Mouse (Mus musculus) forebrain, embryonic 14.5 days (tissue): ENCODE results near the gene Zfp341. TPM values are rescaled to one million over a fixed set of nuclear protein-coding genes. Genes with fewer than 3 reads are reported as not detected.

Experiments used
- ATAC-seq: fragments of 200-750 bp; cut with Nextera tagmentation; 2 replicates; pipeline ENCODE4 v1.8.0; 2017; ENCODE audit warnings: mild to moderate bottlenecking, moderate library complexity
- DNase-seq: peaks from one replicate; pipeline ENCODE4 v3.0.0-alpha.2; 2015; ENCODE audit warnings: low spot score
- H3K27ac ChIP-seq: fragments of 300-500 bp; sonication (generic); 2 replicates; pipeline ENCODE4 v1.5.1; 2014; ENCODE audit warnings: low read depth, mild to moderate bottlenecking, control low read depth, low read length, moderate library complexity
- H3K27me3 ChIP-seq: fragments of 300-500 bp; sonication (generic); replicated peaks from 2 replicates; pipeline ENCODE4 v1.6.1; 2014; ENCODE audit warnings: low read length, control low read depth, mixed read lengths; ENCODE audit not compliant: control insufficient read depth, insufficient read depth
- H3K36me3 ChIP-seq: fragments of 300-500 bp; sonication (generic); 2 replicates; pipeline ENCODE4 v1.6.1; 2014; ENCODE audit warnings: low read length, control low read depth; ENCODE audit not compliant: control insufficient read depth, insufficient read depth
- H3K4me1 ChIP-seq: fragments of 300-500 bp; sonication (generic); 2 replicates; pipeline ENCODE4 v1.6.1; 2014; ENCODE audit warnings: antibody characterized with exemption, low read length, control low read depth; ENCODE audit not compliant: control insufficient read depth, insufficient read depth
- H3K4me2 ChIP-seq: fragments of 300-500 bp; sonication (generic); 2 replicates; pipeline ENCODE4 v1.6.1; 2014; ENCODE audit warnings: mild to moderate bottlenecking, control low read depth, low read length
- H3K4me3 ChIP-seq: fragments of 300-500 bp; sonication (generic); 2 replicates; pipeline ENCODE4 v1.5.1; 2014; ENCODE audit warnings: low read depth, low read length, control low read depth
- H3K9ac ChIP-seq: fragments of 300-500 bp; sonication (generic); 2 replicates; pipeline ENCODE4 v1.6.1; 2014; ENCODE audit warnings: mild to moderate bottlenecking, low read length, control low read depth, moderate library complexity
- H3K9me3 ChIP-seq: fragments of 300-500 bp; sonication (generic); replicated peaks from 2 replicates; pipeline ENCODE4 v1.6.1; 2016; ENCODE audit warnings: low read length, control low read depth, mixed read lengths; ENCODE audit not compliant: control insufficient read depth
- WGBS: fragments of 180-500 bp; shearing (Covaris S2); extraction: QIAGEN DNeasy Blood & Tissue Kit; methylation state at CpG from one replicate; pipeline ENCODE4 v1.1.7; 2014; 5-methylcytosine and 5-hydroxymethylcytosine counted together
- polyA plus RNA-seq: library from polyadenylated mRNA; unstranded; fragments of >200 nt; fragmentation: Nextera tagmentation; extraction: Ambion mirVana; gene quantifications from 2 replicates; pipeline ENCODE4 v1.2.1, GENCODE M21; 2014

Zfp341 gene
- polyA plus RNA-seq, 1 experiment from 2014 or later, result 2.4 TPM

DNA sequence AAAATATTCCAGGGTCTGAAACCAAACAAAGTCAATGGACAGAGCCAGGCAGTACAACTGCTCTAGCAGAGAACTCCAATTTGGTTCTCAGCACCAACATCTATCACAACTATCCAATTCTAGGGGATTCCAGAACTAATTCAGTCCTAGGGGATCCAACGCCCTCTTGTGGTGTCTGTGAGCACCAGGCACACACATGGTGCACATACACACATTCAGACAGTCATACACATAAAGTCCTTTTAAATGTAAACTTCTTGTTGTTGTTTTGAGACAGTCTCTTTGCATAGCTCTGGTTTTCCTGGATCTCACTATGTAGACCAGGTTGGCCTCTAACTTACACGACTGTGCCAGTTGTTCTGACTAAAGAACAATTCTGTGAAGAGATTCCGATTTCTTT is 37.3 kb downstream of the Zfp341 start:
- H3K27ac ChIP-seq, result no peak overlapping the region
- no peaks in the 10 kb centered on the region for H3K4me1 ChIP-seq
- no peaks in the 10 kb centered on the region for H3K27me3 ChIP-seq
- no peaks in the 10 kb centered on the region for H3K9me3 ChIP-seq
- ATAC-seq, result no peak
- no peak overlapping the region for H3K9ac ChIP-seq
- H3K4me3 ChIP-seq, result no peak overlapping the region
- no peak for DNase-seq
- H3K4me2 ChIP-seq, result no peak overlapping the region
- 93% methylated on average over 3 of the region's 3 CpGs for WGBS
- H3K36me3 ChIP-seq, result peaks cover 11% of the 10 kb centered on the region; the same call in 1 of the 2 replicates

GRCm38 (mm10) chr2:154651363-154651762 is 38.3 kb downstream of the Zfp341 start, which contains the start of gene Chmp4b:
Gene Chmp4b (plus strand): TSS chr2:154651705.
- Histone ChIP-seq H3K4me1 (0 out of 2 replicates have a peak, but pooled peaks cover 3% of the 10 kb centered on the region), H3K27ac (no peak within 1 kb of the TSS), H3K9ac (no peak within 1 kb of the TSS), H3K4me2 (no peak within 1 kb of the TSS), H3K36me3 (0 out of 2 replicates have a peak, but pooled peaks cover 4% of the 10 kb centered on the region), H3K9me3 (no peaks in the 10 kb centered on the region), H3K4me3 (no peak within 1 kb of the TSS), H3K27me3 (no peaks in the 10 kb centered on the region)
- DNase-seq (no peak), ATAC-seq (no peak)
- WGBS, result 64% methylated on average over 8 of the region's 8 CpGs

DNA sequence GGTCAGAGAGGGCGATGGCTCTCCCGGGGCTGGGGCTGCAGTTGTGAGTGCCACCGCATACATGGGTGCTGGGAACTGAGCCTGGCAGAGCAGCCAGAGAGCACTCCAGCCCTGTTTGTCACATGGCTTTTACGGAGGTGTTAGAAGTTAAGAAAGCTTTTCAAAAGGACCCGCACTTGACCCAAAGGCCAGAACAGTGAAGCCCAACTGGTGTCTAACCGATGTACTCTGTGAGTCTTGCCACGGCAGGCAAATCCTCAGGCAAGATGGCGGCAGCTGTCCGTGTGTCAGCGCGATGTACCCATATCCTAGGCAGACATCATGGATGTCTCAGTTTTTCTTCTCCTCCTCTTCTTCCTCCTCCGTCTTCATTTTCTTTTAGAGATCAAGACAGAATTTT is 41.9 kb downstream of the Zfp341 start:
- H3K4me3 ChIP-seq, result no peak overlapping the region
- WGBS, result 95% methylated on average over 12 of the region's 12 CpGs
- no peak for ATAC-seq

GRCm38 (mm10) chr2:154655878-154656414 is 42.8 kb downstream of the Zfp341 start:
- H3K4me1 ChIP-seq, result peaks cover 19% of the 10 kb centered on the region
- 90% methylated on average over 2 of the region's 2 CpGs for WGBS
- peaks cover 7% of the 10 kb centered on the region; the same call in 1 of the 2 replicates for H3K36me3 ChIP-seq
- H3K27me3 ChIP-seq, result no peaks in the 10 kb centered on the region
- H3K27ac ChIP-seq, result no peak overlapping the region
- ATAC-seq, result no peak
- H3K4me3 ChIP-seq, result no peak overlapping the region; the same call in 1 of the 2 replicates
- H3K4me2 ChIP-seq, result peak overlapping the region; percentile 46; the same call in 1 of the 2 replicates
- H3K9me3 ChIP-seq, result no peaks in the 10 kb centered on the region
- peak overlapping the region; percentile 35; the same call in 1 of the 2 replicates for H3K9ac ChIP-seq
- DNase-seq, result no peak

More for the DNA sequence above, 41.9 kb downstream of the Zfp341 start:
- Histone ChIP-seq H3K9ac (no peak overlapping the region), H3K27ac (no peak overlapping the region), H3K4me1 (peaks cover 19% of the 10 kb centered on the region), H3K9me3 (no peaks in the 10 kb centered on the region), H3K36me3 (no peaks in the 10 kb centered on the region), H3K27me3 (no peaks in the 10 kb centered on the region), H3K4me2 (no peak overlapping the region)
- DNase-seq, result no peak

- peak; percentile 100 for ATAC-seq
- Histone ChIP-seq H3K9ac (peak overlapping the region; percentile 92), H3K36me3 (peaks cover 13% of the 10 kb centered on the region; the same call in 1 of the 2 replicates), H3K4me2 (peak overlapping the region; percentile 76), H3K27ac (peak overlapping the region; percentile 50; the same call in 1 of the 2 replicates), H3K4me3 (peak overlapping the region; percentile 82), H3K9me3 (no peaks in the 10 kb centered on the region), H3K27me3 (no peaks in the 10 kb centered on the region), H3K4me1 (peaks cover 19% of the 10 kb centered on the region)
- peak; percentile 99 for DNase-seq
- under 1% methylated on average over 62 of the region's 67 CpGs for WGBS
Measured at GRCm38 (mm10) chr2:154656710-154657485, 43.8 kb downstream of the Zfp341 start.

GRCm38 (mm10) chr2:154657486-154658237 is 44.6 kb downstream of the Zfp341 start:
- peak overlapping the region; percentile 76 for H3K4me2 ChIP-seq
- 0 out of 2 replicates have a peak overlapping the region, but pooled peaks have one; percentile 50 for H3K27ac ChIP-seq
- H3K4me3 ChIP-seq, result peak overlapping the region; percentile 82
- DNase-seq, result no peak
- H3K9me3 ChIP-seq, result no peaks in the 10 kb centered on the region
- peaks cover 19% of the 10 kb centered on the region for H3K4me1 ChIP-seq
- no peaks in the 10 kb centered on the region for H3K27me3 ChIP-seq
- ATAC-seq, result no peak
- peak overlapping the region; percentile 92 for H3K9ac ChIP-seq
- peaks cover 13% of the 10 kb centered on the region; the same call in 1 of the 2 replicates for H3K36me3 ChIP-seq
- WGBS, result 19% methylated on average over 12 of the region's 12 CpGs

GRCm38 (mm10) chr2:154659070-154659469 is 46.0 kb downstream of the Zfp341 start:
- peak overlapping the region; percentile 76 for H3K4me2 ChIP-seq
- H3K4me3 ChIP-seq, result no peak overlapping the region
- H3K9me3 ChIP-seq, result no peaks in the 10 kb centered on the region
- DNase-seq, result no peak
- peak overlapping the region; percentile 92; the same call in 1 of the 2 replicates for H3K9ac ChIP-seq
- H3K27ac ChIP-seq, result no peak overlapping the region
- H3K4me1 ChIP-seq, result peaks cover 19% of the 10 kb centered on the region
- 47% methylated on average over 4 of the region's 4 CpGs for WGBS
- peaks cover 13% of the 10 kb centered on the region; the same call in 1 of the 2 replicates for H3K36me3 ChIP-seq
- H3K27me3 ChIP-seq, result no peaks in the 10 kb centered on the region
- ATAC-seq, result no peak

DNA sequence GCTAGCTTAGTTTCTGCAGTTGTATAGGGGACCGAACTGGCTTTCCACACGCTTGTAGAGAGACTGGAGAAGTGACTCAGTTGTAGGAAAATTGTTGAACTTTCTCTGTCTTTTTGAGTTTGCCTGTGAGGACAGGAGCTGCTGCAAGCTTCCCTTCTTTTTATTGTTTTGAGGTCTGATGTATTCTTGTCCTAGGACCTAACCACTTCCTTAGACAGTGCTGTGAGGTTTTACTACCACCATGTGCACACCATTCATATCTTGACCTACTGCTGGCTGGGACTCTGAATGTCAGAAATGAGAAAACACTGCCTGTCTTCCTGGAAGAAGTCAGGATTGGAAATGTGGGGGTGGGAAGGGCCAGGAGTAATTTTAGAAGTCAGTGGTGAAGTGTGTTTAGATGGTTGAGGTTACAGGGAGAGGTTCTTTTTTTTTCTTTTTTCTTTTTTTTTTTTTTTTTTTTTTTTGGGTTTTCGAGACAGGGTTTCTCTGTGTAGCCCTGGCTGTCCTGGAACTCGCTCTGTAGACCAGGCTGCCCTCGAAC is 46.5 kb downstream of the Zfp341 start:
- no peak overlapping the region for H3K27ac ChIP-seq
- DNase-seq, result no peak
- H3K4me2 ChIP-seq, result no peak overlapping the region
- H3K27me3 ChIP-seq, result no peaks in the 10 kb centered on the region
- H3K4me3 ChIP-seq, result no peak overlapping the region
- WGBS, result 87% methylated on average over 3 of the region's 5 CpGs
- H3K9me3 ChIP-seq, result no peaks in the 10 kb centered on the region
- H3K9ac ChIP-seq, result 0 out of 2 replicates have a peak overlapping the region, but pooled peaks have one; percentile 92
- ATAC-seq, result no peak
- peaks cover 13% of the 10 kb centered on the region; the same call in 1 of the 2 replicates for H3K36me3 ChIP-seq
- peaks cover 19% of the 10 kb centered on the region for H3K4me1 ChIP-seq
